Mouse (Mus musculus) hindbrain, embryonic 11.5 days (tissue): ENCODE data around the gene Rin2. TPM values are rescaled to one million over a fixed set of nuclear protein-coding genes. Genes with fewer than 3 reads are reported as not detected.

Experiments used
- ATAC-seq: fragments of 200-750 bp; cut with Nextera tagmentation; 2 replicates; pipeline ENCODE4 v1.8.0; 2017; ENCODE audit warnings: mild to moderate bottlenecking, moderate TSS enrichment, moderate library complexity; ENCODE audit not compliant: low FRiP score
- DNase-seq: peaks from one replicate; pipeline ENCODE4 v3.0.0-alpha.2; 2015; ENCODE audit warnings: low spot score
- H3K27ac ChIP-seq: fragments of 300-500 bp; sonication (generic); 2 replicates; pipeline ENCODE4 v1.5.1; 2014; ENCODE audit warnings: mild to moderate bottlenecking, low read depth, low read length
- H3K27me3 ChIP-seq: fragments of 300-500 bp; sonication (generic); 2 replicates; pipeline ENCODE4 v1.6.1; 2014; ENCODE audit warnings: mild to moderate bottlenecking, low read length, moderate library complexity, mixed read lengths; ENCODE audit not compliant: control insufficient read depth, insufficient read depth
- H3K36me3 ChIP-seq: fragments of 300-500 bp; sonication (generic); 2 replicates; pipeline ENCODE4 v1.6.1; 2014; ENCODE audit warnings: mild to moderate bottlenecking, low read length, moderate library complexity, mixed read lengths; ENCODE audit not compliant: control insufficient read depth, insufficient read depth
- H3K4me1 ChIP-seq: fragments of 300-500 bp; sonication (generic); replicated peaks from 2 replicates; pipeline ENCODE4 v1.6.1; 2014; ENCODE audit warnings: low read length, mixed read lengths; ENCODE audit not compliant: control insufficient read depth, insufficient read depth
- H3K4me2 ChIP-seq: fragments of 300-500 bp; sonication (generic); replicated peaks from 2 replicates; pipeline ENCODE4 v1.6.1; 2014; ENCODE audit warnings: mild to moderate bottlenecking, low read depth, low read length
- H3K4me3 ChIP-seq: fragments of 300-500 bp; sonication (generic); 2 replicates; pipeline ENCODE4 v1.5.1; 2014; ENCODE audit warnings: low read depth, low read length
- H3K9ac ChIP-seq: fragments of 300-500 bp; sonication (generic); 2 replicates; pipeline ENCODE4 v1.6.1; 2014; ENCODE audit warnings: low read depth, low read length
- H3K9me3 ChIP-seq: fragments of 300-500 bp; sonication (generic); 2 replicates; pipeline ENCODE4 v1.6.1; 2016; ENCODE audit warnings: low read length; ENCODE audit not compliant: control insufficient read depth
- WGBS: fragments of 180-500 bp; shearing (Covaris S2); extraction: QIAGEN DNeasy Blood & Tissue Kit; methylation state at CpG from one replicate; pipeline ENCODE4 v1.1.7; 2014; 5-methylcytosine and 5-hydroxymethylcytosine counted together
- polyA plus RNA-seq: library from polyadenylated mRNA; unstranded; fragments of >200 nt; fragmentation: Nextera tagmentation; extraction: Ambion mirVana; gene quantifications from 2 replicates; pipeline ENCODE4 v1.2.1, GENCODE M21; 2014

The Rin2 gene
- polyA plus RNA-seq, 1 experiment from 2014 or later, result 19.1 TPM

DNA sequence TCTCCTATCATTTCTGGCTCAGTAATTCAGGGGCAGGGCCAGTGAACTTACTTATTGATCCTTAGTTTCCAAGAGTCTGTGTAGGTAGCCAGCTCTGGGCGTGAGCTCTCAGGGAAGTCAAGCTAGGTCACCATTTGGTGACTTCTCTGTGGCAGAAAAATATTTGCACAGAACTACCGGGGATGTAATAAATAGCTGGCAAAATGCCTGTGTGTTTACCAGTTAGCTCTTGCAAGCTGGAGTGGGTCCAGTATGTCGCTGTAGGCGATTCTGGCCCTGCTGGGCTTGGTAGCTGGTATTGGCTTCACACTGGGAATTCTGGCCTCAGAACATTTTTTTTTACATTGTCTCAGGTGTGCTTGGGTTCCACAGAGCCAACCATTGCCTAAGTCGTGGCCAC is 60.1 kb downstream of the Rin2 start:
- Histone ChIP-seq H3K27ac (no peak overlapping the region), H3K9me3 (no peaks in the 10 kb centered on the region), H3K4me1 (no peaks in the 10 kb centered on the region), H3K4me3 (no peak overlapping the region), H3K36me3 (no peaks in the 10 kb centered on the region), H3K4me2 (no peak overlapping the region), H3K27me3 (no peaks in the 10 kb centered on the region), H3K9ac (no peak overlapping the region)
- ATAC-seq (no peak), DNase-seq (no peak)
- 81% methylated on average over 5 of the region's 5 CpGs for WGBS

DNA sequence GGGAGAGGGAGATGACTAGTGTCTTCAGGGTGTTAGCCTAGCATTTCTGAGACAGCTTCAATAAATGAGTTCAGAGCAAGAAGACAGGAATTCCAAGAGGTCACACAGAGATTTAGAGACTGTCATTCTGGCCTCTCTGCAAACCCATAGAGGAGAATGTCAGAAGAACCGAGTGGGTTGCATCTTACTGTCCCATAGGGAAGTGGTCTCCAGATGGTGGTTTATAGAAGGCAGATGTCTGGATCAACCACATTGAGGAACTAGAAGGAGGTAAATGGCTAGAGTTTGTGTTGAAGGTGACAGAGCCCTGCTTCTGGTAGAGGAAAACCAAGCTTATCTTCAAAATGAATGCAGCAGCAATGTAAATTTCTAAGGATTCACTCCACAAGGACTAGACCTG is 61.5 kb downstream of the Rin2 start:
- Histone ChIP-seq H3K27me3 (no peaks in the 10 kb centered on the region), H3K9ac (no peak overlapping the region), H3K4me2 (no peak overlapping the region), H3K27ac (no peak overlapping the region), H3K9me3 (no peaks in the 10 kb centered on the region), H3K36me3 (no peaks in the 10 kb centered on the region), H3K4me1 (no peaks in the 10 kb centered on the region), H3K4me3 (no peak overlapping the region)
- no peak for DNase-seq
- 65% methylated on average over 1 of the region's 1 CpGs for WGBS
- no peak for ATAC-seq

DNA sequence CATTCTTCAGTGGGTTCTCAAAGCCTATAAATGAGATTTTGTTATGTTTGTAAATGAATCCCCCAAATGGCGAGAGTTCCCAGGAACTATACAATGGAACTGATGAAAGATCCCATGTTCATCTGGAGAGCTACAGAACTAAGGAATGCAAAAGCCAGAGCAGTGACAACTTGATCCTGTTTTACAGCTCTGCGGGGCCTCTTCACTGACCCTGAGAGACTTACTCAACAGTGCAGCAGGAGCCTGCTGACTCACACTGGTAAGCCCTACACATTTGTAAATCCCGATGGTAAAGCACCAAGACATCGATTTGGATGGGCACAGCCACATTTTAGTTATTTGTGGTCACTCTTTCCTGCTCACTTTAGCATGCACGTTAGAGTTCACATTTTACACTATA is 62.2 kb downstream of the Rin2 start:
- WGBS, result 31% methylated on average over 5 of the region's 5 CpGs
- no peak for DNase-seq

DNA sequence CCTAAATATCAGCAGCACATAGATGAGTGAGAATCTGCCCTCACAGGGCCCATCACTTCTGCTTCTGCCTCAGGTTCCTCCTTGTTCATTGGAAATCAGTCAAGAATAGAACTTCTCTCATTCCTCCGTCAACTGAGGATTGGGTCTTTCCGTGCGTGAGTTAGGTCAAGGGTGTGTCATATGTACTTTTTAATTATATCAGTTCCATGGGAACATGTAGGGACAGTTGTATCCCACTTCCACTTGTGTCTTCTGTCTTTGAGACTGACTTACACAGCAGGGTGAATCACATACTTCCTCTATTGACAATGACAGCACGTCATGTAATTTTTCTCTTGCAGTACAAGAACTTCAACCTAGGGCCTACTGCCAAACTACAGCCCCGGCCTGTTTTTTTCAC is 65.7 kb downstream of the Rin2 start:
- no peak overlapping the region for H3K9ac ChIP-seq
- ATAC-seq (no peak), DNase-seq (no peak)
- no peaks in the 10 kb centered on the region for H3K4me1 ChIP-seq
- H3K27ac ChIP-seq, result no peak overlapping the region
- H3K9me3 ChIP-seq, result no peaks in the 10 kb centered on the region
- H3K4me3 ChIP-seq, result no peak overlapping the region
- no peak overlapping the region for H3K4me2 ChIP-seq
- H3K27me3 ChIP-seq, result no peaks in the 10 kb centered on the region
- WGBS, result 91% methylated on average over 5 of the region's 5 CpGs
- H3K36me3 ChIP-seq, result no peaks in the 10 kb centered on the region

More for the DNA sequence above, 62.2 kb downstream of the Rin2 start:
- Histone ChIP-seq H3K4me1 (no peaks in the 10 kb centered on the region), H3K27ac (no peak overlapping the region), H3K9ac (no peak overlapping the region), H3K9me3 (no peaks in the 10 kb centered on the region), H3K27me3 (no peaks in the 10 kb centered on the region), H3K4me2 (no peak overlapping the region), H3K36me3 (no peaks in the 10 kb centered on the region), H3K4me3 (no peak overlapping the region)
- no peak for ATAC-seq

DNA sequence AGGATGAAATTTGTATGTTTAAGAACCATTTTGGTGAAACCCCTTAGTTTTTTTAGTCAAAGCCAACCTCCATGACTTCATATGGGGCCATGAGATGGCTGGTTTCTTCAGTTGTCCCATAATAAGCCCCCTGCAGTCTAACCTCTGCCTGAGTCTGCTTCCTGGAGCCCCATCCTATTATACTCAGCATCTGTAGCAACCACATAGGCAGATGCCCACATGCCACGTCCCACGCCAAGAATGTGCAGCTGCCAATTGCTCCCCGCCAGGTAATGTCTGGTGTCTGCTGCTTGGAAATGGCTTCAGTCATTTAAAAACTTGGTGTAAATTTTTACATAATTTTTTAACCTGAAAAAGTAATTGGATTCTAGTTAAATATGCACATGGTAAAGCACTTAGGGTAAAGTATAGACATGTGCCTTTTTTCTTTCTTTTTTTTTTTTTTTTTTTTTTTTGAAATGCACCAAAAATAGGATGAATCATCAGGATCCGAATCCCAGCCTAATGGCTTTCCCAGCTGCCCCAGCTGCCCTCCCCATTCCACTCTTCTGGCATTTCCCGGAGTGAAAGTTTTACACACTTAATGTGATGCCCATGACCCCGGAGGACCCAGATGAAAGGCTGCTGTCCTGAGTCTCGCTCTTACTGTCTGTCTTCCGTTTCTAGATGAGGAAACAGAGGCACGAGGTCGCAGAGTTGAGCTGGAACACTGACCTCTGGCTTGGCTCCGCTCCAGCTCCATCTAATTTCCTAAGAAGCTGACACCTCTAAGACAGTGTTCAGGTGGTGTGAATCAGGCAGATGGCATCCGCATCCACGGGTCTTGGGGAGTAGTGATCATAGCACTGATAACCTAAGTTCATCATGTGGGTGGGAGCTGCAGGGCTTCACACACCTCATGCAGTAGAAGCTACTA is 68.0 kb downstream of the Rin2 start:
- no peak for ATAC-seq

DNA sequence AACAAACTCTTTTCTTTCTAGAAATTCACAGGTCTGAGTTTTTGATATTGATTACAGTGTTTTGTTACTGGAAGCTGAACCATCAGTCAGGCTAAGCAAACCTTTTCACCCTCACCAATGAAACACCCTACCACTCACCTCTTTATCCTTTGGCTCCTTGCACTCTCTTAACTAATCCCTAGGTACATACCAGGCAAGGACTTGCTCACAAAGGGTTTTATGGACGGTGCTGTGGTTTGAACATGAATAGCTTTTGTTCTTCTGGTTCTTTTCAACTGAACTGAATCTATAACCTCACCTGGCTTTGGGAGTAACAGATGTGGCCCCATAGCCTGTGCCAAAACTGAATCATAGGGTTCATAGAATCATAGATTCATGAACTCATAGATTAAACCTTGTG is 71.4 kb downstream of the Rin2 start:
- no peaks in the 10 kb centered on the region for H3K9me3 ChIP-seq
- ATAC-seq (no peak), DNase-seq (no peak)
- H3K27ac ChIP-seq, result no peak overlapping the region
- no peaks in the 10 kb centered on the region for H3K27me3 ChIP-seq
- H3K4me1 ChIP-seq, result no peaks in the 10 kb centered on the region
- no peak overlapping the region for H3K4me3 ChIP-seq
- no peaks in the 10 kb centered on the region for H3K36me3 ChIP-seq
- WGBS, result 65% methylated on average over 1 of the region's 1 CpGs
- H3K4me2 ChIP-seq, result no peak overlapping the region
- no peak overlapping the region for H3K9ac ChIP-seq

More for the DNA sequence above, 68.0 kb downstream of the Rin2 start:
- no peaks in the 10 kb centered on the region for H3K4me1 ChIP-seq
- H3K9me3 ChIP-seq, result no peaks in the 10 kb centered on the region
- no peak overlapping the region for H3K27ac ChIP-seq
- no peaks in the 10 kb centered on the region for H3K27me3 ChIP-seq
- no peak overlapping the region for H3K4me3 ChIP-seq
- H3K36me3 ChIP-seq, result no peaks in the 10 kb centered on the region
- no peak for DNase-seq
- 72% methylated on average over 13 of the region's 13 CpGs for WGBS
- H3K4me2 ChIP-seq, result no peak overlapping the region
- no peak overlapping the region for H3K9ac ChIP-seq

DNA sequence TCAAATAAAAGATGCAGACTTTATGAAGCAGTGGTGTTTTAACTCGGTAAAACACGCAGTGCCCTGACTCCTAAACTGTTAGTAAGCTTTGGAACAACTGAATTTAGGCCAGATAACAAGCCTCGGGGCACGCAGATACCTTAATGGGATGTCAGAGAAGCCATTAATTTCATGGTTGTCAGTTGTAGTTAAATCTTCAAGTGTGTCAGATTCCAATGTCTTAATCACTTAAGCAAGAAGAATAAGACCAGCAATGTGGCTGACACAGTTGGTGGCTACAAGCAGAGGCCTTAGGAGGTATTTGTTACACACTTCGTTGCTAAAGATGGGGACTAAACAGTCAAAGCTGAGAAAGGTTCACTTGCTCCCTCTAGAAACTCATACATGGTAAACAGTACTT is 74.6 kb downstream of the Rin2 start:
- Histone ChIP-seq H3K27ac (no peak overlapping the region), H3K9me3 (no peaks in the 10 kb centered on the region), H3K4me1 (no peaks in the 10 kb centered on the region), H3K36me3 (no peaks in the 10 kb centered on the region), H3K4me2 (no peak overlapping the region), H3K9ac (no peak overlapping the region), H3K4me3 (no peak overlapping the region), H3K27me3 (no peaks in the 10 kb centered on the region)
- WGBS, result 64% methylated on average over 5 of the region's 5 CpGs
- ATAC-seq (no peak), DNase-seq (no peak)

DNA sequence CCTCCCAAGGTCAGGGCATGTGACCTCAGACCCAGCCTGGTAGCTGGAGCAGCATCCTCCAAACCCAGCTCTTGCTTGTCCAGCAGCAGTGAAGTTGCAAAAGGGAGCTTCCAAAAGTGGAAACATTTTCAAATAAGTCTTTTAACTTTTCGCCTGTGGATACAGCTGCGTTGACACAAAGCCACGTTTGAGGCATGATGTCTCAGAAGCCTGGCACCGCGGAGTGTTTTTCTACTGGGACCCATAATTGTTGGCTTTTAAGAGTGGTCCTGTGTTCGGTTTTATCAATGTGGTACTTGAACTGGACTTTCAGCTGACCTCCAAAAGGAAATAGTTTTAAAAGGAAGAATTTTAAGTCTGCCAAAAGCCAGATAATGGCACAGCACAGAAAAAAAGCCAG is 77.6 kb downstream of the Rin2 start:
- DNase-seq (no peak), ATAC-seq (no peak)
- H3K4me2 ChIP-seq, result no peak overlapping the region
- no peaks in the 10 kb centered on the region for H3K4me1 ChIP-seq
- H3K4me3 ChIP-seq, result no peak overlapping the region
- H3K27ac ChIP-seq, result no peak overlapping the region
- no peaks in the 10 kb centered on the region for H3K36me3 ChIP-seq
- 77% methylated on average over 6 of the region's 6 CpGs for WGBS
- no peaks in the 10 kb centered on the region for H3K27me3 ChIP-seq
- H3K9me3 ChIP-seq, result no peaks in the 10 kb centered on the region
- no peak overlapping the region for H3K9ac ChIP-seq

DNA sequence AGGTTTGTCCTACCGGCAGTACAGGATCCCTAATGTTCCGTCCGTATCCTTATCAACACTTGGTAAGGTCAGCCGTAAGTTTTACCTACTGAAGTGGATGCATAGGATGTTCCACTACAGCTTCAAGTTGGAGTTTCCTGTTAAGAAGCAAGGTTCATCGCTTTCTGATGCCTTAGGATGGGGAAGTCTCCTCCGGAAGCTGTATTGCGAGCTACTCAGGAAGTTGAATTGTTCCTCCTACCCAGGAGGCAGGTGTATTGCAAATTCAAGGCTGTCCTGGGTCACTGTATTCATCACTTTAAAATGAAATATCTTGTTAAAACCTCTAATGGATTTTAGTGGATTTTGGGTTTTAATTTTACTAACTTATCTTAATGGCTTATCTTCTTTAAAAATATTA is 79.0 kb downstream of the Rin2 start:
- Histone ChIP-seq H3K4me2 (no peak overlapping the region), H3K4me3 (no peak overlapping the region), H3K9ac (no peak overlapping the region), H3K9me3 (no peaks in the 10 kb centered on the region), H3K27me3 (no peaks in the 10 kb centered on the region), H3K4me1 (no peaks in the 10 kb centered on the region), H3K36me3 (no peaks in the 10 kb centered on the region), H3K27ac (no peak overlapping the region)
- DNase-seq (no peak), ATAC-seq (no peak)
- WGBS, result 86% methylated on average over 7 of the region's 7 CpGs
